Mouse (Mus musculus) retina, postnatal 1 day (tissue): Measurements from ENCODE around the gene Fam243.

Experiments used
- DNase-seq: peaks from one replicate; pipeline ENCODE4 v3.0.0-alpha.2; 2012

The Fam243 gene

DNA sequence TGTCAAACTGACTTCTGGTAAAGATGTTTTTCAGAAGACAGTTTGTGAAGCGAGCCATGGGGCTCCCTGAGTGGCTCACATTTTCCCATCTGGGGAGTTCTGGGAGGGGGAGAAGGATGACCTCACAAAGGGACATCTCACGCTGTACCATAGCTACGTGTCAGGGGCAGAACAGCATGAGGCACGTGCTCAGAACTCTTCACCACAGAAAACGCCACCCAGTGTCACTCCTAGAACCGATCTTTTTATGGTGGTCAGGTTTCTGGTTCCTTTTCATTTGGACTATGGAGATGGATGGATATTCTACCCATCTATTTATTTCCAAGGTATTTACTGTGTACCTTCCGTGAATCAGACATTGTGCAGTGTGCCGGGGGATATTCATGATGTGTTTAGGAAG, at the start of gene Fam243:
Gene Fam243, minus strand, starts transcription at position 101 of the 400 bp plus-strand sequence.
- no peak for DNase-seq

DNA sequence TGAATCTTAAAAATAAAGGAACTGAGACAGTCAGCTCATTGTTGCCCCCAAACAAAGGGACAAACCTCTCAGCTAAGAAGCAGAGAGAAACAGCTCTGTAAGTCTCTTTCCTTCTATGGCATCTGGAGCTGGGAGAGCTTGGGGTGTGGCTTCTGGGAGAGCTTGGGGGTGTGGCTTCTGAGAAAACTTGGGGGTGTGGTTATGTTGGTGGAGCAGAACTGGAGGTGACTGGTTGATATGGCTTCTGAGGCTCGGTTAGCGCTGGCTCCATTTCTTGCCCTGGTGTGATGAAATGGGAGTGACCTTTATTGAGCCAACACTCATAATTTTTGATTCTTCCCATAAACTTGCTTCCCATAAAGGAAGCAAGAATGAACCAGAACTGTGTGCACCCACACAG, 48.0 kb upstream of the Fam243 start:
- peak; percentile 51 for DNase-seq

DNA sequence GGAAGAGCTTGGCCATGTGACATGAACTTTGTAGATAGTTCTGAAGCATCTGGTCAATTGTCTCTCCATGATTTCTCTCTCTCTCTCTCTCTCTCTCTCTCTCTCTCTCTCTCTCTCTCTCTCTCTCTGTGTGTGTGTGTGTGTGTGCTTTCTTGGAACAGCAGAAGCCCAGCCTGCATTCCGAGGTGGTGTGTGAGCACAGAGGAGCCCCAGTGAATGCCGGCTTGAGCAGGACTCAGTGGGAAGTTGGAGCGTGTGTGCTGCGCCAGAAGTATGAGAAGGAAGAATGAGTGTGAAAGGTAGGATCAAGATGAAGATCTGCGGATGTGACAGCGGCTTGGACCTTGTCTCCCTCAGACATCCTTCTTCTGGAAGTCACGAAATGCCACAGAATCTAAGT, 44.2 kb upstream of the Fam243 start:
- no peak for DNase-seq

DNA sequence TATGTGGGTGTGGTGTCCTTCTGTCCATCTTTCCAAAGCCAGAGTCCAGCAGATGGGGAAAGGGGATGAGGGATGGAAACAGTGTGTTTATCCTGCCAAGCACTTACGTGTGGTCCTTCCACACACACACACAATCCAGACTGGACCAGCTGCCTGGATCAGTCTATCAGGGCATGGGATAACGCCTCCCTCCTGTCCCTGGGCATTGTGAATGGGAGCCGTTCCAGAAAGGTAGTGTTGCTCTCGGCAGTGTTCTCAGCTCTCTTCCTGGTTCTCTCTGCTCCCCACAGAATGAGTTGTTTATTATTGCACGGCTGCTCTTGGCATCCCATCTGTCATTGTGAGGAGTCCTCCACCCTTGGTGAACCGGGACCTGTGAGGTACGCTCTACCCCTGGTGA, 39.5 kb upstream of the Fam243 start:
- DNase-seq = no peak

DNA sequence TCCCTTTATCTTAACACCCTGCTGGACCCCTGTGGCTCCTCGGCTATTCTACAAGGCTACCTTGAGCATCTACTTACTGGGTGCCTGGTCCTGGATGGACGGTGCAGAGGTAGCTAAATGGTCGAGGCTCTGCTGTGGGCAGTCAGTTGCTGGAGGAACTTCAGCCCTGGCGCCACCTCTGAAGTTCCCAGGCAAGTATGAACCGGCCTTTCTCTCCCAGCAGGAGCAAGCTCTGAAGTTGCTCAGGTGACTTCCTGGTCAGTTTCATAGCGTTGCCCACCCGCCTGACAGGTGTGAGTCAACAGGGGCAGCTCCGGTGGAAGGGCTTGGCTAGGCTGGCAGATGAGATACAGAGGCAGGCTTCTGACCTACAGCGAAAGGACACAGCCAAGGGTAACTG, 38.0 kb upstream of the Fam243 start, which contains the start of gene Kcne1:
Gene Kcne1, minus strand, starts transcription at position 240 of the 400 bp plus-strand sequence.
- no peak for DNase-seq

DNA sequence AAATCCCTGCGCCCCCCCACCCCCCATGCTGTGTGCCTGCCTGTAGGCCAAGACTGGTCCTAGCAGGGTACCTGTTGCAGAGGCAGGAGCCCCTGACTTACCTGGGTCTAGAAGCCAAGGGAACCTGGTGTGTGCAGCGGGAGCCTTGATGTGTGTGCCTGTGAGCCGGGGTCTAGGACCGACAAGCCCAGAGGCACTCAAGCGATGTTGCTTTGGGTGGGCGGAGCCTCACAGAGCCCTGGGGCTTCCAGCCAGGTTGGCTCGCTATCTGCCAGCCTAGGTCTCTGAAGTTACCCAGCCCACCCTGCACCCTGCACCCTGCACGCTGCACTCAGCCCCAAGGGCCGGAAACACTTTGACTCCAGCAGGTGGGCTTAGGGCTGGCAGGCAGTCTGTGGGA, 37.5 kb upstream of the Fam243 start:
- peak; percentile 56 for DNase-seq

DNA sequence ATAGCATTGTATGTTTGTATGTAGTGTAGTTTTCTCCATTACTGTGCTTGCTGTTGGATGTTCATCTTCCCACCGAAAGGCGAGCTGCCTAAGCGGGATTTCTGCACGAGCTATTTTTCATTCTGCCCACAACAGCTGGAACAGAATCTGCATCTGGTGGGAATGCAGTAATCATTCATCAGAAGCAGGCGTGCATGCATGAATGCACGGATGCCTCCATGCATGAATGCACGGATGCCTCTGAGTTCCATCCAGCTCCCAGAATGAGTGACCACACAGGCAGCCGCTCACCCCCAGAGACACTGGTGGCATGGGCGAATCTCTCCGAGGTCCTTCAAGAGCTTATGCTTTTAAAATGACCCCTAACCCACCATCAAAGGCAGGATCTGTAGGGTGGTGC, 36.3 kb upstream of the Fam243 start:
- DNase-seq = peak; percentile 75

DNA sequence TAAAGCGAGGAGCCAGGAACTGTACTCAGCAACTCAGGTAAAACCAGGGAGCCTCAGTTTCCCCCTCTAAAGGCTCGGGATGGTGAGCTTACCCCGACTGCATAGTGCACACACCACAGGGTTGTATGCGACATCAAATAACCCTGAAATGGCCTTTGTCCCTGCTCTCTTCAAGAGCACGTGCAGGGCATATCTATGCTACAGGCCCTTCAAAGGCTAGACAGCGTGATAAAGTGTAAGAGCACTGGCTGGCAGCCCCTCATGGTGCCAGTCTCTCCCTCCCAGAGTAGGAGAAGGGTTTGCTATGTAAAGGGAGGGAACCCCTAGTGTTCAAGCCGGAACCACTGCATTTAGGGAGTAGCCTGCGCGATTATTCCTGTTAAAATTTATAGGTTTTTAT, 35.8 kb upstream of the Fam243 start:
- DNase-seq = no peak

DNA sequence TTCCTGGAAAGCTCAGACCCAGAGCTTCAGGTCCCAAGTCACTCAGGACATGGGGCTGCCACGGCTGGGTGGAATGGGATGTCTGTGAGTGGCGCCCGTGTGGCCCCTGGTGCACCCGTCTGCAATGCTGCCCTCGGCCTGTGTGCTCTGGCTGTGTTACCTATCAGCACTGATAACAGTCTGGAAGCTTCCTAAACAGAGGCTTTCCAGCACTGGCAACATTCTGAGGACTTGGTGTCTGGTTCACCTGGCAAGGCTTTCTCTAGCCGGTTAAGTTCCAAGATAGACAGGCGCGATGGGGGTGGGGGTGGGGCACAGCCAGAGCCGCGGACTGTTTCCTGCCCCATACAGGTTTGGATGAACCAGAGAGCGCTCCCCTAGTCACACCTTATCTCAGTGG, 34.7 kb upstream of the Fam243 start:
- no peak for DNase-seq

DNA sequence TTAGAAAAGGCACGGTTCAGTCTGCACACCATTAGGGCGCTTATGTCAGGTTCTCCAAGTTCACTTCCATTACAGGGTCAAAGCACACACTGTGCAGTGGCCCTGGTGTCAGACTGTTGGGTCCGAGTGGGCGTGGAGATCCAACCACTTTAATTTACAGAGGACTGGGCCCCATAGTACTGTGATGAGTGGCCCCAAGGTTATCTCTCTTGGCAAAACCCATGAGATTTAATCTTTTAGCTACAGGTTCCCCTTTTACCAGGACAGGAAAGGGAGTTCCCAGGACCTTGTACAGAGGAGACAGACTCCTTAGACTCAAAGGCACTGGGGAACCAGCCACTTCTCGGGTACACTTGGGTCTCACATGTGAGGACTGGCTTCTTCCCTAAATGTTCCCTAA, 34.1 kb upstream of the Fam243 start:
- no peak for DNase-seq

DNA sequence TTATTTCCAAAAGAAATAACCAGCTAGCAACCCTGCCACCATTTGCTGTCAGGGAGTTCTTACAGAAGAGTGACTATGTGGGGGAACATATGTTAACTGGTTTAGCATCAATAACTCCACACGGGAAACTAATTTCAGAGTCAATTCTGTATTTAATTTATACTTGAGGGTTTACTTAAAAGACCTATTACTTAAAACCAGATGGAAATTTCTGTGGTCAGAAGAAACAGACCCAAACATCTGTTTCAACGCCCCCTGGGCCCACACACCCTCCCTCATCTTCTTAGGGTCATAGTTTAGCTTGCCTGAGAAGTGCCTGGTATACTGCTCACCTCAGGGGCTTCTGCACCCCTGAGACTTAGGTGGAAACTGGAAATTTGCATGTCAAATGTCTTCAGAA, 32.7 kb upstream of the Fam243 start:
- DNase-seq = no peak

DNA sequence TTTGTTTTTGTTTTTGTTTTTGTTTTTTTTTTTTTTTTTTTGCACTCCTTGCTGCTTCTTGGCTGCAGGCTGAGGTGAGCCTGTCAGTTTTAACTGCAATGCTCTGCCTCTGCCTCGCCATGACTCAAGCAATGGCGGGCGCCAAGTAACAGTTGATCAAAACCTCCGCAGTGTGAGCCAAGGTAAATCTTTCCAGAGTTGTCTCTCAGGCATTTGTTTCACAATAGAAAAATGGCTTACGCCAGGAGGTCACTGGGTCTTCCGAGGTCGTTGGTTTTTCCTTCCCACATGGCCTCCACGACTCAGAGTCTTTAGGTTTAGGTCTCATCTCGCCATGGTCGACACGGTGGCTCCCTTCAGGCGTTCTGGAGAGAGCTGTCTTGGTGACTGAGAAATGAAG, 32.1 kb upstream of the Fam243 start:
- DNase-seq = no peak

DNA sequence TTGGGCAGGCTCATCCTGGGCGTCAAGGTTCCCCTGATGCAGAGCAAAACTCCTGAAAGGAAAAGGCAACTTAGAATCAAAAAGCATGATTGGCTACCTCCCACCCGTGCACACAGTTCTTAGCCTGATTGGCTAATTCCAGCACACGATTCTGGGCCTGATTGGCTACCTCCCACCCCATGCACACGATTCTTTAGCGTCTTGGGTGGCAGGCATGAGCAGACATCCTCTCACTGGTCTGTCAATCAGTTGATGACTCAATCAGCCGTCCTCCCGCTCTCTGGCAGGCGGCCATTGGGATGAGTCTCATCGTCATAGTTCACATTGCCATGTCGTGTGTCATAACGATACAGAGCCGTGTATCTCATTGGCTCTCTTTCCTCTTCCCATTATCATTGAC, 27.7 kb upstream of the Fam243 start:
- no peak for DNase-seq

DNA sequence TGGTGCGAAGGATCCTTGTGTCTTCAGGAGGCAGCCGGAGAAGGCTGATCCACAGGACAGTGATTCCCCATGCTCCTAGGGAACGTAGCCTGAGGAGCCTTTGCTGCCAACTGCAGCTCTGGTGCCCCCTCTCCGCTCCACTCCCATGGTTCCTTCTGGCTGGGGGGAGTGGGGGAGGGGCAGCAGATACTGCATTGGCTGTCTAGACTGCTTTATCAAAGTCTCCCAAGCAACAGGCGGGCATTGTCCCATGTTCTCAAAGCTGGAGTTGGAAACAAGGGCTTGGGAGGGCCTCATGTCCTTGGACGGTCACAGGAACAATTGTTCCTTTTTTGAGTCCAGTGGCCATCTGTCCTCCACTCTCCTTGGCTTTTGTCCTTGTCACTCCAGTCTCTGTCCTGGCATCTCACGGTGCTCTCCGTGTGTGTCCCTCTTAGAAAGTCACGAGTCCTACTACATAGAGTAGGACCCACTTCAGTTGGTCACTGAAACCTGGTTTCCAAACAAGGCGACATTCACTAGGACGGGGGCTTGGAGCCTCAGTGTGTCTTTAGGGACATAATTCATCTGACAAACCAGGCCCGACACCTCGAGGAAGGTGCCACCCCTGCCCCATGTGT, 25.2 kb upstream of the Fam243 start:
- peak; percentile 88 for DNase-seq

DNA sequence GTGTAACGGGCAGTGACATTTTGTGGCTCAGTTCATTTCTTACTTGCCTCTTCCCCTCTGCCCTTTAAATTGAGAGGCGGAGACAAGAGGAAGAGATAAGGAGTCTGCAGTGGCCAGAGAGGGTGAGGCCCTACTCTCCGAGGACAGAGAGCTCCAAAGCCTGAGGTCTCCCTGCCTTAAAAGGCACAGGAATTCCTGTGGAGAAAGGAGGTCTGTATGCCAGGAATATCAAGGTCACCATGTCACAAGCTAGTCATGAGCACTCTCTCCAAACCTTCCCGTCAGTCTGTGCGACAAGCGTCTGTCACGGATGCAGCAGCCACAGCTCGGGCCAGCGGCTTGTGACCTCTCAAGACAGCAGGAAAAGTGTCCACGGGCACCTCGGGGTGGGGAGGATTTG, 23.9 kb upstream of the Fam243 start:
- no peak for DNase-seq

DNA sequence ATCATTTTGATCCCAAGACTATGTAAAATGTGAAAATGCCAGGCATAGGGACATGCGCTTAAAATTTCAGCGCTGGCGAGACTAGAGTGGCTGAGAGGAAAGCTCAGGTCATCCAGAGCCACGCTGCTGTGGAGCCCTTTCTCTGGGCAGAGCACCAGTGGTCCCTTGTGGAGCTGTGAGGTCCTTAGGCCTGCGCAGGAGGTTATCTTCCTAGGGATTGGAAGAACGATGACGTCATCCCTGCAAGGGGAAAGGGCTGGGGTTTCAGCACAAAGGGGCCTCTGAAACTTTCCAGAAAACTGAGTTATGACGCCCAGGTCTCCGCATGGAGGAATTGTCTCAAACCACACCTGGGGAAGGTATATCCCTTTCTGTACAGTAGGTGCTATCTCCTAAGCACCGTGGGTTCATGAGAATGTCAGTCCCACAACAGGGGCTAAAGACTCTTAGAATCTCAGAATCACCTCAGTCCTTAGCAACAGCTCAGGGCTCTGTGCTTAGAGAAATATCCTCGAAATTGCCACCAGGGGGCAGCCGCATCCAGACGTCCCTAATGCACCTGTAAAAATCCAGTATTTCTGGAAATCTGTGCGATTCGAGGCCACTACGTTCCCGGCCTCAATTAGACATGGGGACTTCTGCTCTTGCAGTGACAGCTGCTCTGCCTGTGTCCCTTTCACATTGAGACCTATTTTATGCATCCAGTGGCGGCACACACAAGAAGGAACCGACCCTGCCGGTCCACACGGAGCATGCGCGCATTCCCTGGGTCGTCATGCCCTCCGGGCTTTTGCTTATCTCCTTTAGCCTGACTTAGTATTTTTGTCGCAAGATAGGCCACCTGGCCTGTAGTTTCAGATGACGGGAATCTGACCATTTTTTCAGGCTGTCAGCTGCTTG, 19.6 kb upstream of the Fam243 start:
- peak; percentile 83 for DNase-seq

DNA sequence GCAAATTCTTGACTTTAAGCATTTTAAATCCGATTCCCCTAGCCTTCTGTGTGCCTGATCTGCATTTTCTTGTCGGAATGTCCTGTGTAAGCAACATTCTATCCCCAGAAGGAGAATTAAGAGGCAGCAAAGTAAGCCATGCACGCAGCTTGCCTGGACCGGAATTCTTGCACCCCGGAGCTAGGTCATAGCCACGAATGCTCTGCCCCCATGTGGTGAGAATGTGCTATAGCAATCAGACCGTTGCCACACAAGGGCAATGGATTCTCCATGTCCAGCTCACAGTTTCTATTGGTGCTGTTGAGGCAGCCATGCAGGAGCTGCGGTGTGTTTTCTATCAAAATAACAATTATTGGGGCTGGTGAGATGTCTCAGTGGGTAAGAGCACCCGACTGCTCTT, 15.0 kb upstream of the Fam243 start:
- DNase-seq = peak; percentile 89

DNA sequence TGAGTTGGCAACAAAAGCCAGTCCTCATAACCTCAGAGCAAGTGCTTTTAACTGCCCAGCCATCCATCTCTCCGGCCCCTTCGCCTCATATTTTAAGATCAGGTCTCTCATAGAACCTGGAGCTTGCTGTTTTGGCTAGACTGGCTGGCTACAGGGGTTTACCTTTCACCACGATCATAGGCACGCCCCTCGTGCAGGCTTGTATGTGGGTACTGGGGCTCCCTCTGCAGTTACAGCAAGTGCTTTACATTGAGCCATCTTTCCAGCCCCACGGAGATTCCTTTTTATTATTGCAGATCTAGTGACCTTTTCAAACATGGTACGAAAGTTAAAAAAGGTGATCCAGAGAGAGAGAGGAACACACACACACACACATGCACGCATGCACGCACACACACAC, 13.4 kb upstream of the Fam243 start:
- no peak for DNase-seq

DNA sequence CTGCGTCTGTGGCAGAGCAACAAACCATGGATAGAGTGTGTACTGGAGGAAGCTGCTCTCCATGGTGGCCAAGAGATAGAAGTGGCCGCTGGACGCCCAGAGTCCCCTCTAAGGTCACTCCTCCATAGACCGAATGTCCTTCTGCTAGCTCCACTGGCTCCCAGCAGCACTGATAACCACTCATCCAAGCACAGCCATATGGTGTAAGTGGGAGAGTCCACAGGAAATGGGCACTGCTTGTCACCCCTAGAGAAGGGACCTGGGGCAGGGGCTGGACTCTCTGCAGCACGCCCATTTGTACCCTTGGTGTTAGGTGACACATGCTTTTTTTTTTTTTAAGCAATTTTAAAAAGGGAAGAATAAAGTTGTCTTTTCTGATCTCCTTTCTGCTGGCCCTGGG, 9.7 kb upstream of the Fam243 start:
- no peak for DNase-seq

DNA sequence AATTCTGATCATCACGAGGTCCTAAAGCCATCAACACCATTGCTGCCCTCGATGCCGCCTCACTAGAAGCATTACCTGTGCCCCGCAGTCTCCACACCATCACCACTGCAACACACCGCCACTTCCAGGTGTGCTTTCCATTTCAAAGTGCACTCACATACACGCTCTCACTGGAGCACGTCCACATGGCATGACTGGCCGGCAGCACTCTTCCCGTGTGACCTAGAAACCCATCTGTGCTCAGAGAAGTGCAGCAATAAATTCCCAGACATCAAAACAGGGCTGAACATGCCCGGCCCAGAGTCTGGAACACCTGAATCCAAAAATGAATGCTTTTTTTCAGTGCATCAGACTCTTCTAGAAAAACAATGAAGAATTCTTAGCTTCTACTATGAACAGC, 6.7 kb upstream of the Fam243 start:
- DNase-seq = no peak

DNA sequence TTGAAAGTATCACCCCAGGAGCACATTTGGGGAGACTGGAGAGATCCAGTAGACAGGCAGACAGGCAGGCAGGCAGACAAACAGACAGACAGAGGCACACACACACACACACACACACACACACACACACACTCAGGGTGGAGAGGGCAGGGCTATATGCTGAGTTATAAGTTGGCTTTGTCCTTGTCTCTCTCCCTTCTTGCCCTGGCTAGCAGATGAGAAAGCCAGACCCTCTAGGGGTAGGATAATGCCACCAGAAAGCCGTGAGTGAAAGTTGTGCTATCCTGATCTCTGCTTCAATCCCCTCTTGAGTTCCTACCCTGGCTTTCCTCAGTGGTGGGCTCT, 3.8 kb upstream of the Fam243 start:
- no peak for DNase-seq

DNA sequence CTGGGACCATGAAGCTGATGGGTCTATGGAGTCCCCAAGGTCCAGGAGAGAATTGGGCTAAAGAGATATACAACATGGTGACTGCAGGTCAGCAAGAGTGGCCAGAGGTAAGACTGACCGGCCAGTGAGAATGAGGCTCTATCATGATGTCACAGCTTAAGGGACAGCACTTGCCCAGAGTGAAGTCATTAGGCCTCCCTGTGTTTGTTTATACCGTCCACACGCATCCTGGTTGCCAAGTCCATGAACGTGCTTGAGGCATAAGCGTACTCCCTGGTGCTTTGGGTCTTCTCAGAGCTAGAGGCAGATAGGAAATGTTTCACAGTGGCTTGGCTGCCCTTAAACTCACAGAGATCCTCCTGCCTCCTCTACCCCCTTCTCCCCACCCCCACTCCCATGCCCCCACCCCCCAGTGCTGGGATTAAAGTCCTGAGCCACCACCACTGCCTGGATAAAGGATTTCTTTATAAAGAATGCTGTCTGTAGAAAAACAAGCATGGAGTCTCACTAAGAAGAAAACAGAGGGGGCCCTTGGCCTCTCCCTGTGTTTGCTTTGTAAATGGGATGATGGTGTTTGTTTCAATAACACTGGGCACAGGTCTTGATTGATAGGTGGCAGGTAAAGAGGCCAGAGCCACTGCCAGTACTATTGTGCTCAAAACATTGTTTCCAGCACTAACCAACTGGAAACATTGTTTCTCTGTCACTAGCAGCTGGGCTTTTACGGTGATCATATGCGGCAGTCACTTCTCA, 3.2 kb upstream of the Fam243 start:
- no peak for DNase-seq

DNA sequence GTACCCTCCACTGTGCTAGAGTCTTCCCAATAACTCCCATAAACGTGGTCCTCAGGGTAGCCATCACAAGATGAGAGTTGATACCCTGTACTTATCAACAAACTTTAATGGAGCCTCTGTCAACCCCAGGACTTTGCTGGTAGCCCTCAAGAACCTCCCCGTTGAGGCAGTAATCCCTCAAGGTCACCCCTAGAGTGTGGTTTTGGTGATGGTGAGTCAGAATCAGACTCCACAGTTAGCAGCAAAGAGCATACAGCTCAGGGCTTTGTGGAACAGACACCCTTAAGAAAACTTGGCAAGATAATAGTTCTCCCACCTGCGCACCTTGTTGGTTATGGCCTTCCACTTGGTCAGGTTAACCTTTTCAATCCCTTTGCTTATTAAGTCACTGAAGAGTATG, 880 bp downstream of the Fam243 start:
- DNase-seq = no peak
